8 mouse cellular contexts compared by ENCODE assay signal in the genomic region with DNA sequence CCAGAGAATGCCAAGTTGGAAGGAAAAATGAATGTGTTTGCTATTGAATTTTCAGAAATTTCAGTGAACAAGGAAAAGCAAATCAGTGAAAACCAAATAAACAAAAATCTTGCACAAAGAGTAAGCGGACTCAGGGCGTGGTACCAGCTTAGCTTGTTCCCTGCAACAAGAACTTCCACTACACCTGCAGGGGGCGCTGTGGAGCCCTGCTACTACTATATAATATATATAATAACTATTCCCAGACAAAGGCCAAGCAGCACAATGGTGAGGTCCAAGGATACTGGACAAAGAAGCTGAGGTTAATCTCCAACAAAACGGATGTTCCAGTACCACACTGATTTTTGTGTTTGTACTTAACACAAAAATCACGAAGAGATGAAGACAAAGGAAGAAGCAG. TPM values are rescaled to one million over a fixed set of nuclear protein-coding genes. Genes with fewer than 3 reads are reported as not detected.
A peak's percentile ranks its signal among the peaks of the same experiment; 100 is the strongest.
DNase-seq lines count a peak whose midpoint lies in the region; TF ChIP-seq lines count a peak whose summit lies in the region.
"Had no signal": no experiment of that assay in that cellular context is flagged by ENCODE, and none has a peak within 500 bp of the region (broad histone marks: within the 10 kb centered on the region; RNA-seq: fewer than 3 reads in every experiment).

No protein-coding gene starts in this region.

- H3K4me1 ChIP-seq in lung, adult 2 months (ENCODE audit: control insufficient read depth, insufficient read depth, low read length) = no peaks in the 10 kb centered on the region
- H3K4me1 ChIP-seq: heart, embryonic 13.5 days had no signal

- DNase-seq in left cerebral cortex, adult 18-20 months (ENCODE audit: low spot score in 2 of 2) = peak; percentile 47 to 67
- no peak for DNase-seq in left cerebral cortex, adult 8-10 months (ENCODE audit: low spot score in 2 of 2)
- DNase-seq in NIH3T3 (ENCODE audit: low read depth) = peak; percentile 72
- peak; percentile 35 for DNase-seq in c-Kit-positive CD71-negative TER-119-negative erythroid progenitor cells, embryonic 14.5 days (ENCODE audit: low read depth)
- DNase-seq in gastrocnemius, postnatal 36 days = peak; percentile 29 to 43
- DNase-seq in lung, adult 2 months = peak; percentile 46
- peak; percentile 6 to 29 for DNase-seq in spleen, postnatal 36 days (ENCODE audit: low spot score in 2 of 2)

- 60% methylated on average over 5 of the region's 5 CpGs for WGBS in lung, adult 2 months

- intact Hi-C loops in gastrocnemius, postnatal 36 days (cut with DNase I) = loop anchor here (5.0 kb wide), 1 partner anchor 69 kb away; no protein-coding TSS in a partner anchor

- TF ChIP-seq CTCF in lung, adult 2 months (IDR thresholded peaks at IDR 0.05; ENCODE audit: insufficient read depth, low read length) = peak; percentile 52; the same call in 1 of the 2 replicates

- H3K4me3 ChIP-seq in lung, adult 2 months (replicated peaks; ENCODE audit: extremely low read depth, low read depth, low read length) = no peak overlapping the region
- H3K4me3 ChIP-seq: heart, embryonic 13.5 days had no signal

- TF ChIP-seq POLR2A in lung, adult 2 months (IDR thresholded peaks at IDR 0.05; ENCODE audit: borderline replicate concordance, extremely low read depth, low read depth, low read length) = no peak

RNA-seq across cellular contexts. Expression of a gene that starts 53.1 kb away (rescaled TPM):
- total RNA-seq in left cerebral cortex, adult 18-20 months (2021) = 100 to 1,000 TPM; 101 to 106 TPM
- 100 to 1,000 TPM; 106 to 111 (median 107) TPM for total RNA-seq in left cerebral cortex, adult 8-10 months (2022)
- total RNA-seq in gastrocnemius, postnatal 36 days (2021) = 10 to 100 TPM; 28.0 to 31.4 TPM
- polyA plus RNA-seq in lung, adult 2 months (2012; rRNA removed) = 51.0 and 53.3 TPM in 2 replicates

Comparison
In these comparisons a context has a peak if more than half of its experiments do, and no peak if none do; other contexts are left out.
1. DNase-seq: peak in left cerebral cortex, adult 18-20 months (2 of 2), NIH3T3 (single experiment), c-Kit-positive CD71-negative TER-119-negative erythroid progenitor cells, embryonic 14.5 days (single experiment), gastrocnemius, postnatal 36 days (2 of 2), lung, adult 2 months (single experiment) and spleen, postnatal 36 days (2 of 2); none in left cerebral cortex, adult 8-10 months (0 of 2).